Mouse (Mus musculus) bone marrow, adult 2 months (tissue): ENCODE measurements around the gene Utp14a.

Experiments used
- CTCF ChIP-seq: fragments of 200-500 bp; IDR thresholded peaks from 2 replicates; pipeline ENCODE4 v1.5.1; 2011; ENCODE audit warnings: low read length, control low read depth; ENCODE audit not compliant: control insufficient read depth, insufficient read depth
- POLR2A ChIP-seq: fragments of 200-500 bp; IDR thresholded peaks from 2 replicates; pipeline ENCODE4 v1.6.1; 2011; ENCODE audit warnings: low read depth, mild to moderate bottlenecking, control low read depth, low read length, borderline replicate concordance; ENCODE audit not compliant: control insufficient read depth

DNA sequence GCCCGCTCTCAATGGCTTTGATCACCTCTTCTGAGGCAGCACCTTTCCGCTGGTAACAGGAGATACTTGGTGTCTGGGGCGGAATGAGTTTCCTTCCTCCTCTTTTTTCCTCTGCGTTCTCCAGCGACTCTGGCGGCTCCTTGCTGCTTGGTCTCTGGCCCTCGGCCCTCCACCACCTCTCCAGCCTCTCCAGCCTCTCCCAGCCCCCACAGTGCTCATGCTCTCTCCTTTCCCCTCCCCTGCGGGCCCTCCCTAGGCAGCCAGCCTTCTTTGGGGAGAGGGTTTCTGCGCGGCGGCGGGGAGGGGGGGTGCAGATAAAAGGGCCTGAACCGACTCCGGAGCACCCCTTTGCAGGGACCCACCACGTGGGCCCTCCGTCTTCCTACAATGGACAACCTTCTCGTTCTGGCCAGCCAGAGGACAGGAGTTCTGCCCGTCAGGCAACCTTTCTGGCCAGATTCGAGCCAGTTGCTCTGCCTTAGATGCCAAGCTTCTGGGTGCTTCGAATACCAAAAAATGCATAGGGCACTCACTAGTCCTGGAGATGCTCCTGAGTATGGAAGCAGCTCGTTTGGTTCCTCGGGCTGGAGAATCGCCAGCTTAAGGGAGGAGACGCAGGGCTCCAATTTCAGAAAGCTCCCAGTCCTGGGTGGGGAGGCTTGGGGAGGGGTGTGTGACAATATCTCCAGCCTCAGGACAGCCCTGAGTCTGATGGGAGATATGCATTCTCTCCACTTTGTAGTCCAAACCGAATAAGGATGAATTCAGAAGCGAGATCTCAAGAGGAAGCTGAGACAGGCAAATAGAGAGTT, 54.2 kb downstream of the Utp14a start:
- TF ChIP-seq POLR2A = no peak
- TF ChIP-seq CTCF = no peak
